Mouse (Mus musculus): ENCODE data around the gene BC049352.

Gene BC049352

DNA sequence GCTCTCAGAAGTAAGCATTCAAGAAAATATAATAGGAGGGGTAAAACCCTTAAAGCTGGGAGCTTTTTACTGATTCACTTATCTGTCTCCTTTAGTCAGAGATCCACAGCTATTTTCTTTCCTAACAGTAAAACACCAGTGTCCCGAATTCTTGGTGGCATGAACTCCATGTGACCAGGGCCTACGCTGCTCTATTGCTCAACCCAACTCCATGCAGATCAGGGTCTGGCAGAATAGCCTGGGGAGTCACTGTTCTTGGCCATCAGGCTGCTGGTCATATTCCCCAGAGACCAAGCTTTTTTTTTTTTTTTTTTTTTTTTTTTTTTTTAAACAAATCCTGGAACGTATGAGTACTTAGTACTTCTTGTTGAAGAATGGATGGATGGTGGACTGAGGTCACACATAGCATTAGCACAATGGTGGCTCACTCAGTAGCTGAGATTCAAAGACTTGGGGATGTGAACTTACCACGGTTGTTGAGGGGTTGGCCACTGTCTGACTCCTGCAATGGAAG lies 7.9 kb downstream of the BC049352 start:
- no peak for DNase-seq (ENCODE audit: low read depth, low spot score)

DNA sequence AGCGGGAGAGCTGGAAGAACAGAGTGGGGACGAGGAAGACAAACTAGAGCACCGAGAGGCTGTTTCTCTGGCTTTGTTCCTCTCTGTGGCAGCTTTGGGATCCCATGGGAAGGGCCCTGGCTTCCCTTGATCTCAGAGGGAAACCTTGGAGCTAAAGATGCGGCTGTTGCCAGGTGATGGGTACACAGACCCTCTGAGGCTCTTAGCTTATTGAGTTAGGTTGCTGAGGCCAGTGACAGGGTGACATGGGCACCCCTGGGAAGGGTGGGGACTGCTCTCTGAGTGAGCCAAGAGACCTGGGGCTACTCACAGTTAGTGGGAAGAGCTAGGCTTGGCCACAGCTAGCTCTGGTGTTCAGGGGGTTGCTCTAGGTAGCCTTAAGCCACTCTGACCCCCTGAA lies 13.7 kb downstream of the BC049352 start:
- no peak for DNase-seq (ENCODE audit: low read depth, low spot score)

DNA sequence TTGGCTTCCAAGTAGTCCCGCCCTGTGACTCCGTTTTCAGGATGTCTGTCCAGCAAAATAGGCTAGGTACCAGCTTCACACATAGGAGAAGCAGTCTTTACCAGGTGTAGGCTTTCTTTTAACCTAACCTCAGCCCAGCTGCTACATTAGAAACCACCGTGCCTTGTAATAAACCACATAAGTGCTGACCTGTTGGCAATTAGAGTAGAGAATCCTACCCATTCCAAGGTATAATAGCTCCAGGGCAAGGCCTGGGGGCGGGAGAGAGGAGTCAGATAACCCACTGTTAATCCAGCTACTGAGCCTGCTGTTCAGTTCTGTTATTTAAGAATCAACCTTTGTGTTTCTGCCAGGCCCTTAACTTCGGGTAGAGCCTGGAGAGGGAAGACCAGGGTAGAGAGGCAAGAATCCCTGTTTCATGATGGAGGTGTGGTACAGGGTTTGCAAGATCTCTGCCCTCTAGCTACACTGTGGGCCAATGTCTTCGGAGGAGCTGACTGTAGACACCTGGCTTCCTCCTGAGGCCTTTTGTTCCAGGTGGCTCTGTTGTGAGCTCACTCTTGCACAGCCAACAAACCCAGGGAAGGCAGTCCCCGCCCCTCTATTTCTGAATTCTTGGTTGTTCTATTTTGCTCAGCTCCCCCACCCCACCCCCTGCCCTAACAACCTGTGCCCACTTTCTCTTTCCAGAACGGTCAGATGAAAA lies 14.5 kb downstream of the BC049352 start:
- DNase-seq (ENCODE audit: low read depth, low spot score): no peak

DNA sequence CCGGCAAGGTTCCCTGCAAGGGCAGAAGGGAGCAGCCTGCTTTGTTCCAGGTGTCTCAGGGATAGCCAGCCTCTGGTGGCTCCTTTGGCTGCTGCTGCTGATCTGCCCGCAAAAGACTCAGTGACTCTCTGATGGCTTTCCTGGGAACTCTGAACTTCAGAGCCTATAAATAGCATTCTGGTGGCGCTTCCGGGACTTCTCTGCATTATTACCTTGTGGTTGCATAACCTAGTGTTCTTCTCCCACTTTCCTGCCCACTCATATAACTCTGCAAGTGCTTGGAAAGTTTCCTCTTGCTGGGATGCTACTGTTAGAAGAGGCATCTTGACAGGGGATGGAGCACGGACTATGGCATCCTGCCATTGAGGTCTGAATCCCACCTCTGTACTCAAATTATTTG lies 15.7 kb downstream of the BC049352 start:
- no peak for DNase-seq (ENCODE audit: low read depth, low spot score)

DNA sequence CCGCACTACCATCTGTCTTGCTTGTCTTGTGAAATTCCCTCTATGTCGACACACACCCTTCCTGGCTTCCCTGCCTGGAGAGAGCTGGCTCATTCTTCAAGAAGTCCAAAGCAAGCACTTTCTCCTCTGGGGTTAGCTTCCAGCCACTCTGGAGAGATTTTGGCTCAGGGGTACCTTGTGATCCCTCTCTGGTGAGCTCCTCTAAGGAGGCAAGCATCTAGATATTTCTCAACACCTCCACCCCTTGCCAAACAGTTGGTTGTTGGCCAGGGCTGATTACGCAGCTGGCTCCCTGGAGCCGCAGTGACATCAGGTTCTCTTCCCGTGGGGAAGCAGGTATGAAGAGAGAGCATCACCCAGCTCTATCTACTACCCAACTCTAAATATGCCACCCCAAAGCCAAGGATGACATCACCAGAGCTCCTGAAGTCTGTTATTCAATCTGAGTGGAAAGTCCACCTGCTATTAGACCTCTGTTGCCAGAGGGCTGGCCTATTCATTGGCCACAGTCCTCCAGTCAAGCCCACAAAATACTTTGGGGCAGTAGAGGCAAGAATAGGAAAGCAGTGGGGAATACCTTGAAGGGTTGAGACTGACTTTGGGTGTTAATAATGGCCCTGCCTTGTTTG lies 19.6 kb downstream of the BC049352 start:
- DNase-seq (ENCODE audit: low read depth, low spot score): no peak

DNA sequence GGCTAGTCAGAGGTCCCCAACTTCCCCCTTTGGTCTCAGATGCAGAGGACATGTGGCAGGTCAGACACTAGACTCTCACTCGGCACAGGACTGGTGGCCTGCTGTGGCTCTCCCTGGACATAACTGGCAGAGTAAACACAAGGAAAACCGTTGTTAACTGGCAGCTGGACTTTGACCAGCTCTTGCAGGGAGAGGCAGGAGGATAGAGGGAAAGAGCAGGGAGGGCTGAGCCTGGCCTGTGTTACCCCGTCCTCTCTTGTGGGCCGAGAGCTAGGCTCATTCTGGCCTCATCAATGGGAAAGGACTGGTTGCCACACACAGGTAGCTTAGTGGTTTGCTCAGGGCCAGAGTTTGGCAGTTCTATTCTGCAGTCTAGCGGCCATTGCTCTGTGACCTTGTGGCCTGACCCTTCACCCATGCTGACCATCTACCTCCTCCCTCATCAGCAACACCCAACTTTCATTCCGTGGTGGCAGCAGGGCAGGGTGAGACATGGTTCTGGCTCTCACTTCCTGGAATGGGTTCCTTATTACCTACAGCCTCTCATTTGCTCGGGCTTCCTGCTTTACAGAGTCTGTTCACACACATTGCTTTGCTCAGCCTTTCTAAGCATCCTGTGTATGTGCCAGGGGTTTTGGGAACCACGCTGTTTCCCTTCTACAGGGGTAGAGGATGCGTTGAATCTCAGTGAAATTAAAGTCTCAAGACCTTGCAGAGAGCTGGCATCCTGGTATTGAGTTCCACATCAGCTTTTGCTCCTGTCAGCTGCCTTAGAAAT lies 20.4 kb downstream of the BC049352 start:
- DNase-seq (ENCODE audit: low read depth, low spot score): peak; percentile 14

DNA sequence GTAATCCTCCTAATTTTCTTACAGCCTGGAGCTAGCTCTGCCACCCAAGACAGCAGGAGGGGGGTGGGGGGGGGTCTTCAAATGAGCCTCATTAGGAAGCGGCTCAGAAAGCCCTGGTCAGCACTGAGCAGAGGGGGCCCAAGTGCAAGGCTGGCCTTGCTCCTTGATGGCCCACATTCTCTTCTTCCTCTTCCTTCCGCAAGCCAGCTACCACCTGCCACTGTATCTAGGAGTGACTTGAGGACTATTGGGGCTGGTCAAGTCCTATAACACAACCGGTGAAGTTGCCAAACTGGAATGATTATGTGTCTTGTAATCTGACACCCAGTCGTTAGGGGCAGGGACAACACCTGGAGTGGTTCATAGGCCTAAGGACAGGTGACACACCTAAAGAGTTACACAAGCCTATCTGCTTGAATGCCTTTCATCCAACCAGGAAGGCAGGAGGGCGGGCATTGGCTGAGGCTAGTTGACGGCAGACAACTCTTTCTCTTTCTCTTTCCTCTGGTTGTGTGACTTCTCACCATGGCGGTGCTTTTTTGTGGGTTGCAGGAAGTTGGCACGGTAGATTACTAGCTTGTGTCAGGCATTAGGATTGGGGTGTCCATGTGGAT lies 22.1 kb downstream of the BC049352 start, which contains the start of gene Tmprss4:
TSS of gene Tmprss4 (minus strand) at position 296 of the 614 bp plus-strand sequence.
- peak; percentile 56 for DNase-seq (ENCODE audit: low read depth, low spot score)

DNA sequence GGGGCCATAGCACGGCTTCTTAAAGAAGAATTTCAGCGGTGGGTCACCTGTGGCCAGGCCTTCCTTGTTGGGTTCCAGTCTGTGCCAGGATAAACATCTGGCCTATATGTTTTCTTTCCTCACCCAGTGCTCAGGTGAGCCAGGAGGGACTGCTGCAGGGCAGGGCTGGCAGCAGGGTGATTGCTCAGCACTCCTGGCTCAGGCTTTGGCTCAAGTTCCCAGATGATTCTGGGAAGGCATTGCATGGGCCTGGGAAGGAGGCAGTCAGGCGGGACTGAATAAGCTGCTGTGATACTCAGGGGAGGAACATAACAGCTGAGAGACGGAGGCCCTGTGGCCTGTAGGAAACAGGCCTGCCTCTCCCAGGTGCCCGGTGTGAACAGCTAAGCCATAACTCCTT lies 23.3 kb downstream of the BC049352 start:
- DNase-seq (ENCODE audit: low read depth, low spot score): no peak

DNA sequence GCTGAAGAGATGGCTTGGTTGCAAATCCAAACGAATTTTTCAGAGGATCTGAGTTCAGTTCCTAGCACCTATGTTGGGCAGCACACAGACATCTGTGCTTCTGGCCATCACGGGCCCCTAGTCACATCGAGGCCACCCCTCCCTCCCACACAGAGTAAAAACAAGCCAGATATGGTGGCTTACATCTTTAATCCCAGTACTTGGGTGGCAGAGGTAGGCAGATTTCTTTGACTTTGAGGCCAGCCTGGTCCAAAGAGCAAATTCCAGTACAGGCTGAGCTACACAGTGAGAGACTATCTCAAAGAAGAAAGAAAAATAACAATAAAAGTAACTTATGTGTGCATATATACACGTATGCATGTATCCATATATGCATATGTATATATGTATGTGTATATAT lies 24.3 kb downstream of the BC049352 start:
- DNase-seq (ENCODE audit: low read depth, low spot score): no peak

DNA sequence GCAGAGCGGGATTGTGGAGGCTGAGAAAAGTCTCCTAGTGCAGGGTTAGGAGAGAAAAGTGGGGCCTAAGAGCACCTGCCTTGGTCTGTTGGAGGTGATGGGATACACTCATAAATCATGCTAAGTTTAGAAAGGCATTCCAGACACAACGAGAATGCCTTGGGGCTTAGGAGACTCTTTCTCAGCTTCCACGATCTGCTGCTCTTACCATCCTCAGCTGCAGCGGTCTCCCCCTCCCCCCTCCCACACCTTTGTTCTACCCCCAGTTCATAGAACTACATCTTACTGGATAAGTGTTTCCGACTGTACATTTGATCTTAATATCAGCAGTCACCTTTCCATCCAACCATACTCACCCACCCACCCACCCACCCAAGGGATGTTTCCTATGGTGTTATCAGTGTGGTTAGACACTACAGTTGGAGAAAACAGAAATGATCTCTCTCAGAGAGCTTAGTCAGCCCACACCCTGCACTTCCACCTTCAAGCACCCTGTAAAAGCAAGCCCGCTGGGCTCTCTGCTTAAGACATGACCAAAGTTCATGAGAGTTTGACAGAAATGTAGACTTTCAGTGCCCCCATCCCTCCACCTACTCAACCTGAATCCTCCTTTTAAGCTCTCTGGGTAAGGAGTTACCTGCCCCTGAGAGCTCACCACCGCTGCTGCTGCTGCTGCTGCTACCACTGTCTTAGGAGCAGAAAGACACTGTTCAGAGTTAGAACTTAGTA lies 25.4 kb downstream of the BC049352 start:
- peak; percentile 68 for DNase-seq (ENCODE audit: low read depth, low spot score)

DNA sequence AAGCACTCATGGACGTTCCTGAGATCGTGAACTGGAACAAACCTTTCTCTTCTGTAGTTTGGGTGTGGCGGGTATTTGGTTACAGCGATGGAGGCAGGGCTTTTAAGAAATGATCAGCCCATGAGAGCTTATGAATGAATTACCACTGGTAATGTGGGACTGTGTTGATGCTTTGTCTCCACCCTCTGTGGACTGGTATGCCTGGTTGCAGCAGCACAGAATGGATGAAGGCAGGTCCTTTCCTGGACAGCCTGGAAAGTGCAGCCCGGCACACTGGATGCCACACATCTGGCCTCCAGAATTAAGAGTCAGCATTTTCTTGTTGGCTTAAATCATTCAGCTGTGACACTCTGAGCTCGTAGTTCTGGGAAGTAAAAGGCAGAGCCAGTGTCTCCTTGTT lies 30.2 kb downstream of the BC049352 start:
- no peak for DNase-seq (ENCODE audit: low read depth, low spot score)

DNA sequence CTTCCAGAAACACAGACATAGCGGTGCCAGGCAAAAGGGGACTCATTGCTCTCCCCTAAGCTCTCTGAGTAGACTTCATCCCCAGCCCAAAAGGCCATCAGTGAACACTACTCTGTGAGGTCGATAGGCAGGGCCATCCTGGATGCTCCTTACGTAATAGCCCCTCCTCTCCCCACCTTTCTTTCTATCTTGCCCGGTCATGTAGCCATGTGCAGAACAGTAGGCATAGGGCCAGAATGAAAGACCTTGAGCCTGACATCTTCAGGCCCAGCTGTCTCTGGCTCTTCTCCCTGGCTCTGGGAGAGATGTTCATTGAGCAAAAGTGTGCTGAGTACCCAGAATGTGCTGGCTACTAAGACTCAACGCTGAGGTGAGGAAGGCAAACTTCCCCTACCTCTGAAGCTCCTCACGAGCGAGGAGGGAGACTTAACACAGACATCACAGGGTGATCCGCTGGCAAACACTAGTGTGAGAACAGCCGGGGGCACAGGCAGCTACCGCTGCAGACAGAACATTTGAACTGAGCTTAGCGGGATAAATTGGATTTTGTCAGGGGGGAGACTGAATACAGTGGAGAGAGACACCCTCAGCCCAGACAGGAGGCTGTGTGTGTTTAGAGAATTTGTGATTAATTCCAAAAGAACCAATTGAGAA lies 33.8 kb downstream of the BC049352 start:
- no peak for DNase-seq (ENCODE audit: low read depth, low spot score)

DNA sequence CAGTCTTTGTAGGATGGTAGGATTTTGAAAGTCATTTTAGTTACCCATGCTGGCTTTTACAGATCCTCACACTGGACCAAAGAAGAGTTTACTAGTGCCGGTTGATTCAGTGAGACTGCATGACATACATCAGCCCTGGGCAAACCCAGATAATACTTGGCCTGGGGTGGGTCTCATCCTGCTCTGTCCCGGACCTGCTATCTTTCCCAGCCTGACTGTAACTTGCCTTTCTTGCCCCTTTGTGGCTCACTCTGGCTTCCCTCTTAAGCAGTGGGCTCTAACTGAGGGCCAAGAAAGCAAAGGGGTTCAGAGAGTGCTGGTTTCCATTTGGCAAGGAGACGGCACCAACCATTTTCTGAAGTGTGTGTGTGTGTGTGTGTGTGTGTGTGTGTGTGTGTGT lies 37.8 kb downstream of the BC049352 start:
- no peak for DNase-seq (ENCODE audit: low read depth, low spot score)

DNA sequence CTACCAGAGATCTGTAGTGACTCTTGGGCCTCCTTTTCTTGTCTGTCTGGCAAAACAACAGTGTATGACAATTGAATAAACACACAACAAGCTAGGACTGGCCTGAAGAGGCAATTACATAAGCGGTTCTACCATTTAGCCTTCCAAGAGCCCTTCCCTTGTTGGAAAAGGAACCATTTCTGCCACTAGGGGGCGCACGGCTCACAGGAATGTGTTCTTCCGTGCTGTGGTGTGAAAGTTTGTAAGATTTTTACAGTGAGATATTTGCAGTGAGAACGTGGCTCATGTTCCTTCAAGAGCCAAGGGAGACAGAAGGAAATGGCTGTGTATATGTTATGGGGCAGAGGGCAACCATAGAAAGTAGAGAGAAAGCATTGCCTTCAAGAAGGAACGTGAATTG lies 39.8 kb downstream of the BC049352 start:
- DNase-seq (ENCODE audit: low read depth, low spot score): peak; percentile 84

DNA sequence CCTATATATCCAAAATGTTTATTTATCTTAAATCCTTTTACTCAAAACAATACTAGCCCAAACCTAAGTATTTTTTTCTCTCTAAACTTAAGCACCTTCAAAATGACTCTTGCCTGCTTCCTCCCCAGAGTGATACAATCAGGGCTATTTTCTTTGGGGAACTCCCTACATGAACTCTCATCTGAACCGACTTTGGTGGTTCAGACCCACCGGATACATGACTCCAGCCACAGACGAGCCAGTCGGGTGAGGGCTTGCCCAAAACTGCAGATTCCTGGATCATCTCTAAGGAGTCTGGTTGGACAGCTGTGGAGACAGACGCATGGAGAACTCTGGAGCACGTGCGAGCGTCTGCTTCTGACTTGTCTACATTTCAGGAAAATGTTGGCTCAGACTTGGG lies 47.6 kb downstream of the BC049352 start:
- DNase-seq (ENCODE audit: low read depth, low spot score): peak; percentile 72

DNA sequence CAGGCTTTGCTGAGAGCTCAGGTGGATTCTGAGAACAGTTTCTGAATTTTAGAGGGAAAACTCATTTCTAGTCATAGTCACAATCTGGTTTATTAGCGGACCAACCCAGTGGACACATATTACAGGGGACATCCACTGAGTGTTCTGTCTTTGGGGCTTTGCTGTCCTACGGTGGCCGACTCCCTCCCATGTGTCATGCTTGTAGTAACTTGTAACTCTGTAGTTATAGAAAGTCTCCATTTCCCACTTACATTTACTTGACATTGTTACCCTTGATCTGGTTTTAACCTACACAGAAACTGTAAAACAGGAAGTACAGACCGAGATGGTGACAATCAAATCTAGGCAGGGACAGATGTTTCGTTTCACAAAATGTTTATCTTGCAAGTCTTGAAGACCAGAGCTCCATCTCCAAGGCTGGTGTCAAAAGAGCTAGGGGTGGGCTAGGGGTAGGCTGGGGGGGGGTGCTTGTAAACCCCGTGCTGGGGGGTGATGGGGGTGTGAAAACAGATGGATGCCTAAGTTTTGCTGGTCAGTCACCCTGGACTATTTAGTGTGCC lies 53.9 kb downstream of the BC049352 start:
- peak; percentile 39 for DNase-seq (ENCODE audit: low read depth, low spot score)

DNA sequence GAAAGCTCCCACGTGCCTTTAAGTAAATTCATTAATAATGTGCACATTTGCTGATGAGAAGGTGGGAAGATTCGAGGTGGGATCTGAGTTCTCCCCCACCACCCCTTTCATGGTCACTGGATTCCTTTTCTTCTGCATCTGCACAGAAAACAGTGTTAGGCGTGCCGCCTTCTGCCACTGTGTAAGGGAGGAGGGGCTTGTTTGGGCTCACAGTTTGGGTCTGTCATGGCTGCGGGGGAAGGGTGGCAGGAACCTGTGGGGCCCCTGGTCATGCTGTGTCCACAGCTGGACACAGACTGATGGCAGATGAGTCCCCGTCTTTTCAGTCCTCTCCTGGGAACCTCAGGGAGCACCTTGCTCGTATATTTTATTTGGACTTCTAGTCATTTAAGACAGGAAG lies 54.9 kb downstream of the BC049352 start:
- DNase-seq (ENCODE audit: low read depth, low spot score): no peak

DNA sequence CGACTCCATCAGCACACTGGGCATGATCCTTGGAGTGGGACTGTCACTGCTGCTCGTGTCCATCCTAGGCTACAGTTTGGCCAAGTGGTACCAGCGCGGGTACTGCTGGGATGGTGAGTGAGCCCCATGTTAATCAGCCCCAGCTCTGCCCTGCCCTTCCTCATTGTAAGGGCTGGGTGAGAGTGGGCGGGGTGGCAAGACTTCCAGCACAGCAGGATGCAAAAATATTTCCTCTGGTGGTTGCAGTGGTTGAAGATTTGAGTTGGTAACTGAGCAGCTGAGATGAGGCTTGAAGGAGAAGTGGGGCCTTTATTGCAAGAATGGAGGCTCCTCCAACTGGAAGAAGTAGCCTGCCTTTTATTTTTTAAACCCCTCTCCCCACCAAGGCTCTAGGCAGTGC lies 59.6 kb downstream of the BC049352 start:
- DNase-seq (ENCODE audit: low read depth, low spot score): peak; percentile 65

DNA sequence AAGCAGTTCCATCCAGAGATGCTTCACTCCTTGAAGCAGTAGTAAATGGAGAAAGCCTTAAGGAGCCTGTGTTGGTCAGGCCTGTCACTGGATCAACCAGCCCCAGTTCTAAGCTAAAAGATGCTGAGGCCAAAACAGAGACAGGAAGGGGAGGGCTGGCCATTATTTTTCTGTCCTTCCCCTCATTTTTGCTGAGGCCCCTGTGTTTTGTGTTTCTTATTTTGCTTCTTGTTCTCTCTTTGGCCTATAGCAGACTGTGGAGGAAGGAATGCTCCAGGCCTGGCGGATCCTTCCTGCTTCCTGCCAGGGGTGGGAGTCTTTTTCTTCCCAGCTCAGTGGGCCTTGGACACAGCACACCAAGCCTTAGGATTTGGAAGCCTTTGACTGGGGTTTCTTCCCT lies 63.6 kb downstream of the BC049352 start:
- no peak for DNase-seq (ENCODE audit: low read depth, low spot score)

DNA sequence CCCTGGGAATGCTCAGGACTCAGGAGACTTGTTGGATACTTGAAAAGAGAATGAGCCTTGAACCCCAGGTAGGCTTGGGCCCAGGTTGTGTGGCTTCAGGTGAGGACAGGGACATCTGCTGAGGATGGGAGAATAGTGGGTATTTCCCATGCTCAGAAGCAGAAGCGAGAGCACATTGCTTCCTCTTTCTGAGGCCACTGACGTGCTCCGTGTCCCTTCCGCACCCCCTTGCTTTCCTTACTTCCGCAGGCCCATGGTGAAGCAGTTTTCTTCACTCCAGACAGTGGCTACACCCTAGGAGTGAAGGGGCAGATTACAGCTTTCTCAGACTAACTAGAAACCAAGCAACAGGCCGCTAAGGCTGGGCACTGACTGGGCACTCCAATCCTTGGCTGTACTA lies 64.3 kb downstream of the BC049352 start:
- peak; percentile 18 for DNase-seq (ENCODE audit: low read depth, low spot score)

Measured in CD4-positive helper T cell, adult 2 months (primary cell).